Mouse (Mus musculus): ENCODE data around the gene Olfr24. TPM values are rescaled to one million over a fixed set of nuclear protein-coding genes. Genes with fewer than 3 reads are reported as not detected.
"Not testable (repeated sequence)": the region's sequence is repeated elsewhere in the genome, so short reads cannot be mapped to it uniquely, and the experiment has no call there.

The Olfr24 gene
- not detected in 2 replicates for polyA plus RNA-seq (2014; fragmentation: Nextera tagmentation; extraction: Ambion mirVana)

GRCm38 (mm10) chr9:18763896-18764295, at the start of gene Olfr24:
Gene Olfr24 (minus strand): TSS chr9:18763996.
- no peaks in the 10 kb centered on the region for H3K36me3 ChIP-seq (ENCODE audit: insufficient read depth)
- ATAC-seq (ENCODE audit: insufficient read depth) (no peak), DNase-seq (no peak)
- no peaks in the 10 kb centered on the region for H3K9me3 ChIP-seq (ENCODE audit: low read depth, low read length)
- H3K4me1 ChIP-seq (ENCODE audit: insufficient read depth), result no peaks in the 10 kb centered on the region
- H3K4me3 ChIP-seq (ENCODE audit: low read depth, low read length), result no peak within 1 kb of the TSS
- H3K27me3 ChIP-seq (ENCODE audit: insufficient read depth, low read length), result no peaks in the 10 kb centered on the region
- no peak within 1 kb of the TSS for H3K27ac ChIP-seq (ENCODE audit: low read depth)
- TF ChIP-seq CTCF (IDR thresholded peaks at IDR 0.05; ENCODE audit: low read depth), result no peak
- no peak within 1 kb of the TSS for H3K4me2 ChIP-seq
- no peak within 1 kb of the TSS for H3K9ac ChIP-seq

DNA sequence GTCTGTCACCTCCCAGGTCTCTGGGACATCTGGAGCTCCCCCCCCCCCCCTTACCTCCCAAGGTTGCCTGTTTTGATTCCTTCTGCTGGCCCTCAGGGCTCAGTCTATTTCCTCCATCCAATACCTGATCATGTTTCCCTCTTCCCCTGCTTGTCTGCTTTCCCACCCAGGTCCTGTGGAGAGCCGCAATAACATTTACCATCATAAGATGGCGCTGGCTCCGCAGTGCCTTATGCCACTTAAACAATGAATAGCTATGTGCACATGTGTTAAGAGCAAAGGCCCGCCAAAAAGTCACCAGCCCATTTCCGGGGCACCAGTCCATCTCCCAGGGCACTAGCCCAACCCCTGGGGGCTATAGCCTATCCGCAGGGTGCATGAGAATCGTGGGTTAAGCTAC, 21.5 kb upstream of the Olfr24 start:
- no peaks in the 10 kb centered on the region for H3K4me1 ChIP-seq (ENCODE audit: insufficient read depth)
- H3K27me3 ChIP-seq (ENCODE audit: insufficient read depth, low read length), result no peaks in the 10 kb centered on the region
- no peak overlapping the region for H3K27ac ChIP-seq (ENCODE audit: low read depth)
- DNase-seq (no peak), ATAC-seq (ENCODE audit: insufficient read depth) (no peak)
- no peaks in the 10 kb centered on the region for H3K9me3 ChIP-seq (ENCODE audit: low read depth, low read length)
- H3K9ac ChIP-seq, result no peak overlapping the region
- H3K36me3 ChIP-seq (ENCODE audit: insufficient read depth), result no peaks in the 10 kb centered on the region
- no peak overlapping the region for H3K4me2 ChIP-seq
- no peak for TF ChIP-seq CTCF (IDR thresholded peaks at IDR 0.05; ENCODE audit: low read depth)
- no peak overlapping the region for H3K4me3 ChIP-seq (ENCODE audit: low read depth, low read length)
- WGBS, result 67% methylated on average over 7 of the region's 7 CpGs

GRCm38 (mm10) chr9:18779476-18779875, 15.7 kb upstream of the Olfr24 start:
- ATAC-seq (ENCODE audit: insufficient read depth) (no peak), DNase-seq (no peak)
- Histone ChIP-seq H3K27me3 (ENCODE audit: insufficient read depth, low read length) (no peaks in the 10 kb centered on the region), H3K36me3 (ENCODE audit: insufficient read depth) (no peaks in the 10 kb centered on the region), H3K9me3 (ENCODE audit: low read depth, low read length) (no peaks in the 10 kb centered on the region), H3K27ac (ENCODE audit: low read depth) (no peak overlapping the region), H3K4me3 (ENCODE audit: low read depth, low read length) (no peak overlapping the region), H3K9ac (no peak overlapping the region), H3K4me2 (no peak overlapping the region), H3K4me1 (ENCODE audit: insufficient read depth) (no peaks in the 10 kb centered on the region)
- WGBS, result 61% methylated on average over 24 of the region's 24 CpGs
- no peak for TF ChIP-seq CTCF (IDR thresholded peaks at IDR 0.05; ENCODE audit: low read depth)

DNA sequence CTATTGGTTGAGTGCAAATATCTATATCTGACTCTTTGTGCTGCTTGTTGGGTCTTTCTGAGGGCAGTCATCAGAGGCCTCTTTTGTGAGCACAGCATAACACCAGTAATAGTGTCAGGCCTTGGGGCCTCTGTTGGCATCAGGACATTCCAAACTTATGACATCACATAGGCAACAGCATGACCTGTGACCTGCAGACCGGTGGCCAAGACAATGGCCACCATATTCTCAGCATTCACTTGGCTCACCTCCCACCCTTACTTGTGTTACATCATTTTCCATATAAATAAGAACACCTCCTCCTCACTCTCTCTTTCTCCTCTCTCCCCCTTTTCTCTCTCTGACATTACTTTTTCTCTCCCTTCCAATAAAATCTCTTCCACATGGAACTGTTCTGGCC, 15.2 kb upstream of the Olfr24 start:
- H3K4me3 ChIP-seq (ENCODE audit: low read depth, low read length), result no peak overlapping the region
- H3K4me1 ChIP-seq (ENCODE audit: insufficient read depth), result no peaks in the 10 kb centered on the region
- no peak for TF ChIP-seq CTCF (IDR thresholded peaks at IDR 0.05; ENCODE audit: low read depth)
- no peak overlapping the region for H3K27ac ChIP-seq (ENCODE audit: low read depth)
- no peak overlapping the region for H3K4me2 ChIP-seq
- H3K9ac ChIP-seq, result no peak overlapping the region
- no peak for ATAC-seq (ENCODE audit: insufficient read depth)
- 60% methylated on average over 1 of the region's 1 CpGs for WGBS
- H3K9me3 ChIP-seq (ENCODE audit: low read depth, low read length), result no peaks in the 10 kb centered on the region
- no peaks in the 10 kb centered on the region for H3K36me3 ChIP-seq (ENCODE audit: insufficient read depth)
- H3K27me3 ChIP-seq (ENCODE audit: insufficient read depth, low read length), result no peaks in the 10 kb centered on the region
- no peak for DNase-seq

GRCm38 (mm10) chr9:18755595-18755994, 8.2 kb downstream of the Olfr24 start:
- no peaks in the 10 kb centered on the region for H3K9me3 ChIP-seq (ENCODE audit: low read depth, low read length)
- DNase-seq (no peak), ATAC-seq (ENCODE audit: insufficient read depth) (no peak)
- no peak for TF ChIP-seq CTCF (IDR thresholded peaks at IDR 0.05; ENCODE audit: low read depth)
- H3K9ac ChIP-seq, result no peak overlapping the region
- no peaks in the 10 kb centered on the region for H3K36me3 ChIP-seq (ENCODE audit: insufficient read depth)
- H3K27ac ChIP-seq (ENCODE audit: low read depth), result no peak overlapping the region
- WGBS, result 44% methylated on average over 1 of the region's 1 CpGs
- no peaks in the 10 kb centered on the region for H3K27me3 ChIP-seq (ENCODE audit: insufficient read depth, low read length)
- H3K4me2 ChIP-seq, result no peak overlapping the region
- no peaks in the 10 kb centered on the region for H3K4me1 ChIP-seq (ENCODE audit: insufficient read depth)
- no peak overlapping the region for H3K4me3 ChIP-seq (ENCODE audit: low read depth, low read length)

DNA sequence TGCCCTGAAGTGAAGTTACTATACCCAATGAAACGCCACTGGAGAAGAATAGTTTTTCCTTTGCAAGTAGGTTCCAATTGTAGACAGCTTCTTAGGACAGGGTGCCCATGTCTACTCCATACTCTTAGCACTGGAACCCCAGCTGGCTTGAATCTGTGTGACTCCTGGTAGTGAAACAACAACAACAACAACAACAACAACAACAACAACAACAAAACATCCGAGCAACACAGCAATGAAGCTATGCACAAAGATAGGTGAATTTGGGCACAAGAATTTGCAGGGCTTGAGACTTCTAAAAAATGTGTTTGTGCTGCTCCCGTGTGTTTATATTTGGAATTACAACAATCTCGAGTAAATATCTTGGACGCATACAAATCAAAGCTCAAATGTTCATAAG, 19.2 kb downstream of the Olfr24 start:
- H3K4me3 ChIP-seq (ENCODE audit: low read depth, low read length), result no peak overlapping the region
- H3K4me2 ChIP-seq, result no peak overlapping the region
- no peaks in the 10 kb centered on the region for H3K36me3 ChIP-seq (ENCODE audit: insufficient read depth)
- peak; percentile 44; the same call in 1 of the 2 replicates for ATAC-seq (ENCODE audit: insufficient read depth)
- peak; percentile 76 for DNase-seq
- WGBS, result 27% methylated on average over 5 of the region's 5 CpGs
- no peaks in the 10 kb centered on the region for H3K27me3 ChIP-seq (ENCODE audit: insufficient read depth, low read length)
- TF ChIP-seq CTCF (IDR thresholded peaks at IDR 0.05; ENCODE audit: low read depth), result peak; percentile 47
- no peak overlapping the region for H3K9ac ChIP-seq
- no peaks in the 10 kb centered on the region for H3K9me3 ChIP-seq (ENCODE audit: low read depth, low read length)
- H3K27ac ChIP-seq (ENCODE audit: low read depth), result no peak overlapping the region
- no peaks in the 10 kb centered on the region for H3K4me1 ChIP-seq (ENCODE audit: insufficient read depth)

- not testable (repeated sequence) for DNase-seq; H3K9me3 ChIP-seq (ENCODE audit: low read depth, low read length); H3K27ac ChIP-seq (ENCODE audit: low read depth); H3K4me3 ChIP-seq (ENCODE audit: low read depth, low read length); H3K36me3 ChIP-seq (ENCODE audit: insufficient read depth); H3K9ac ChIP-seq; ATAC-seq (ENCODE audit: insufficient read depth); H3K4me2 ChIP-seq; H3K4me1 ChIP-seq (ENCODE audit: insufficient read depth); H3K27me3 ChIP-seq (ENCODE audit: insufficient read depth, low read length)
- WGBS, result 75% methylated on average over 2 of the region's 2 CpGs
Observed at GRCm38 (mm10) chr9:18734177-18734576, 29.6 kb downstream of the Olfr24 start.

DNA sequence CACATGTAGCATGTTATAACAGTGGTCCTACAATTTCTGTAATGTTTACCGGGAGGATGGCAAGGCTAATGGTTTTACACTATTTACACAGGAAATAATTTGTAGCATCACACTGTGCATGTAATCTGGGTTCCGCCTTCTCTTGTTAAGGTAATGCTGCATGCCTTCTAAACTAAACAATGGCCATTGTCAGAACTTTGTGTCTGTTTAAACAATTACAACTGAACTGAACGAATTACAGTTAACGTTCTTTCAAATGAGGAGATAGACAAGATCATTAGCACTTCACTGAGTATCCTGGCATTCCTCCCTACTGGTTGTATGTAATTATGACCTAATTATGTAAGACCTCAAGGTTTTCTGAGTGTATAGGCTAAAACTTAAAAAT, 41.1 kb downstream of the Olfr24 start:
- Histone ChIP-seq H3K4me1 (ENCODE audit: insufficient read depth) (no peaks in the 10 kb centered on the region), H3K27me3 (ENCODE audit: insufficient read depth, low read length) (no peaks in the 10 kb centered on the region), H3K27ac (ENCODE audit: low read depth) (no peak overlapping the region), H3K9me3 (ENCODE audit: low read depth, low read length) (no peaks in the 10 kb centered on the region), H3K36me3 (ENCODE audit: insufficient read depth) (no peaks in the 10 kb centered on the region), H3K9ac (no peak overlapping the region), H3K4me3 (ENCODE audit: low read depth, low read length) (no peak overlapping the region), H3K4me2 (no peak overlapping the region)
- TF ChIP-seq CTCF (IDR thresholded peaks at IDR 0.05; ENCODE audit: low read depth), result no peak
- no peak for DNase-seq
- ATAC-seq (ENCODE audit: insufficient read depth), result peak; percentile 69
- 29% methylated on average over 4 of the region's 4 CpGs for WGBS

Measured in lung, embryonic 14.5 days (tissue).